Mouse (Mus musculus): ENCODE measurements at regions not wholly inside any gene's neighbourhood (a gene's known extent, or its start where the extent isn't known, plus 50 kb on each side); places are given as distances from the start of the nearest gene placed in this dataset.
A peak's percentile ranks its signal among the peaks of the same experiment; 100 is the strongest.
"Not testable (repeated sequence)": the region's sequence is repeated elsewhere in the genome, so short reads cannot be mapped to it uniquely, and the experiment has no call there.

GRCm38 (mm10) chr1:184241846-184242245 is 207.7 kb upstream of the 1700056E22Rik start:
- no peak for DNase-seq (ENCODE audit: low read depth, low spot score)

GRCm38 (mm10) chr1:184235131-184235983 is 201.3 kb upstream of the 1700056E22Rik start:
- DNase-seq (ENCODE audit: low read depth, low spot score) = peak; percentile 64

GRCm38 (mm10) chr1:184234320-184234988 is 200.4 kb upstream of the 1700056E22Rik start:
- no peak for DNase-seq (ENCODE audit: low read depth, low spot score)

- DNase-seq (ENCODE audit: low read depth, low spot score) = no peak
Observed at GRCm38 (mm10) chr1:184233741-184234255, 199.7 kb upstream of the 1700056E22Rik start.

GRCm38 (mm10) chr1:184222326-184222725 is 188.2 kb upstream of the 1700056E22Rik start:
- no peak for DNase-seq (ENCODE audit: low read depth, low spot score)

GRCm38 (mm10) chr1:184221792-184222191 is 187.7 kb upstream of the 1700056E22Rik start:
- DNase-seq (ENCODE audit: low read depth, low spot score) = no peak

GRCm38 (mm10) chr1:184197272-184197671 is 163.2 kb upstream of the 1700056E22Rik start:
- peak; percentile 19 for DNase-seq (ENCODE audit: low read depth, low spot score)

- DNase-seq (ENCODE audit: low read depth, low spot score) = no peak
Observed at GRCm38 (mm10) chr1:184191325-184191724, 157.2 kb upstream of the 1700056E22Rik start.

- no peak for DNase-seq (ENCODE audit: low read depth, low spot score)
Observed at GRCm38 (mm10) chr1:184187582-184187981, 153.5 kb upstream of the 1700056E22Rik start.

GRCm38 (mm10) chr1:184182163-184182562 is 148.1 kb upstream of the 1700056E22Rik start:
- DNase-seq (ENCODE audit: low read depth, low spot score) = no peak

GRCm38 (mm10) chr1:184174416-184174815 is 140.3 kb upstream of the 1700056E22Rik start:
- DNase-seq (ENCODE audit: low read depth, low spot score) = not testable (repeated sequence)

GRCm38 (mm10) chr1:184173739-184174138 is 139.6 kb upstream of the 1700056E22Rik start:
- no peak for DNase-seq (ENCODE audit: low read depth, low spot score)

GRCm38 (mm10) chr1:184172986-184173385 is 138.9 kb upstream of the 1700056E22Rik start:
- no peak for DNase-seq (ENCODE audit: low read depth, low spot score)

- no peak for DNase-seq (ENCODE audit: low read depth, low spot score)
Observed at GRCm38 (mm10) chr1:184171601-184172000, 137.5 kb upstream of the 1700056E22Rik start.

GRCm38 (mm10) chr1:184170926-184171325 is 136.8 kb upstream of the 1700056E22Rik start:
- no peak for DNase-seq (ENCODE audit: low read depth, low spot score)

- no peak for DNase-seq (ENCODE audit: low read depth, low spot score)
Observed at GRCm38 (mm10) chr1:184169967-184170366, 135.9 kb upstream of the 1700056E22Rik start.

- no peak for DNase-seq (ENCODE audit: low read depth, low spot score)
Observed at GRCm38 (mm10) chr1:184169034-184169783, 135.1 kb upstream of the 1700056E22Rik start.

- no peak for DNase-seq (ENCODE audit: low read depth, low spot score)
Observed at GRCm38 (mm10) chr1:184166951-184167350, 132.8 kb upstream of the 1700056E22Rik start.

- DNase-seq (ENCODE audit: low read depth, low spot score) = not testable (repeated sequence)
Observed at GRCm38 (mm10) chr1:184162526-184162925, 128.4 kb upstream of the 1700056E22Rik start.

GRCm38 (mm10) chr1:184147713-184148112 is 113.6 kb upstream of the 1700056E22Rik start:
- no peak for DNase-seq (ENCODE audit: low read depth, low spot score)

GRCm38 (mm10) chr1:184142974-184143373 is 108.9 kb upstream of the 1700056E22Rik start:
- DNase-seq (ENCODE audit: low read depth, low spot score) = no peak

GRCm38 (mm10) chr1:184140486-184140885 is 106.4 kb upstream of the 1700056E22Rik start:
- DNase-seq (ENCODE audit: low read depth, low spot score) = no peak
